Mouse (Mus musculus) lung, postnatal 25 days (tissue): ENCODE measurements around the gene Aip.
"Not testable (repeated sequence)": the region's sequence is repeated elsewhere in the genome, so short reads cannot be mapped to it uniquely, and the experiment has no call there.

ENCODE experiments used
- DNase-seq: peaks from one replicate; pipeline ENCODE4 v3.0.0; 2022; ENCODE audit warnings: low spot score

The Aip gene

GRCm38 (mm10) chr19:4135229-4135962, 9.7 kb upstream of the Aip start:
- not testable (repeated sequence) for DNase-seq

GRCm38 (mm10) chr19:4134354-4134753, 8.7 kb upstream of the Aip start:
- DNase-seq, result no peak

GRCm38 (mm10) chr19:4131768-4132167, 6.1 kb upstream of the Aip start:
- DNase-seq, result no peak

- DNase-seq, result no peak
These were observed 5.4 kb upstream of the Aip start for GRCm38 (mm10) chr19:4131075-4131474.

GRCm38 (mm10) chr19:4130106-4130505, 4.4 kb upstream of the Aip start:
- no peak for DNase-seq

DNA sequence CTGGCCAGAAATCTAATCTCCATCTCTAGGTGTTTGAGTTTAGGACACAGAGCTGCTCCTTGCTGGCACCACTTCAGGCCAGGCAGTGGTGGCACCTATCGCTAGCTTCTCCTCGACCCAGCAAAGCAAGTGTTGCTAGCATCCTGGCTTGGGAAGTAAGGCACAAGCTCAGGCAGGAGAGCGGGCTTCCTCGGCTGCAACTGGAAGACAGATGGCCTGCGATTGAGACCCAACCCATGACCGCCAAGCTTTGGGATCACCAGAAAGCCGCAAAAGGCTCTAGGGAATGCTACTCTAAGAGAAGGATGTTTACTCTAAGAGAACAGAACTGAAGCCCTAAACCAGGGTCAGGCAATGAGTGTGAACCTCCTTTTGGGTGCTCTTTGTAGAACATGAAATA, 3.8 kb upstream of the Aip start:
- DNase-seq, result no peak

DNA sequence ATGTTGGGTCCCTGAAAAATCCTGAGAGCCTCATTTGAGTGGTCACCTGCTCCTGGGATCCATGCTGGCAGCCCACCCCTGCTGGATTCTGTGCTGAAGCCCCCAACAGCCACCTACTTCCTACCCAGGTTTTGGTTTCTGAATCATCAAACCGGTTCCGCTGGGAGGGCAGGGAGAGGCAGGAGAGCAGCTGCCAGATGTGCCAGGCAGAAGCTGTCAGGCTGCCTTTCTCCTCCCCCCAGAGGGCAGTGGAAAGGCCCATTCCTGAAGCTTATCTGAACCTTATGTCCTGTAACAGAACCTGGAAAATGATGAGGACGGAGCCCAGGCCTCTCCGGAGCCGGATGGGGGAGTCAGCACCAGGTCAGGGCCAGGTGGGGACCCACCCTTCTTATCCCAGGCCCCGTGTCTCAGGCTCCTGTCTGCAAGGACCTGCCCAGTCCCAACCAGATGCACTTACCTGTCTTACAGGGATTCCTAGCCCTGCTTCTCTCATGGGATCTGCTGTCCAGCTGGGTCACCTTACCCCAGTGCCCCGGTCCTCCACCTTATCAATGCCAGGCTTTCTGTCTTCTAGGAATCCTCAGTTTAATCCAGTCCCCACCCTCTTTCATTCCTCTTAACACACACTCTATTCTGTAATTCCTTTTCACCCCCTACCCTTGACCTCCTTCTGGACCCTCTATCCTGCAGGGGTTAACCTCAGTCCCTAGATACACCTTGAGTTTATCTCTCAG, 1.3 kb upstream of the Aip start:
- DNase-seq, result peak; percentile 54

- DNase-seq, result not testable (repeated sequence)
These were observed 390 bp downstream of the Aip start for GRCm38 (mm10) chr19:4125268-4125667.

DNA sequence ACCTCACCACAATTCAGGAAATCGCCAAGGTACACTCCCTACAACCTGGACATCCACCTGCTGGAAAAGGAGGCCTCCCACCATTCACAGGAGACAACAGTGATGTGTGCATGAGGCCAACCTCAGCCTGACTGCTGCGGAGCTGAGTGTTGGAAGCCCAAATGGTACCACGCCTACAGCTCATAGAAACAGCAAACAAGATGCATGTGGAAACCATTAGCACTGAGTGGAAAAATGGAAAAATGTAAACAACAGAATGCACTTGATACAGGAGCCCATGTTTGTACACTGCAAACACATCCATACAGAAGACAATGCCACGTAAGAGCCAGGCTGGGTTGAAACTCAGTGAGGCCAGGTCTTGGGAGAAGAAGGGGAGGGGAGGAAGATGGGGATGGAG, 1.2 kb downstream of the Aip start:
- DNase-seq, result no peak

GRCm38 (mm10) chr19:4122411-4123370, 3.0 kb downstream of the Aip start:
- DNase-seq, result no peak

- DNase-seq, result not testable (repeated sequence)
These were observed 3.8 kb downstream of the Aip start for GRCm38 (mm10) chr19:4121896-4122295.

GRCm38 (mm10) chr19:4121097-4121805, 4.4 kb downstream of the Aip start:
- peak; percentile 100 for DNase-seq

DNA sequence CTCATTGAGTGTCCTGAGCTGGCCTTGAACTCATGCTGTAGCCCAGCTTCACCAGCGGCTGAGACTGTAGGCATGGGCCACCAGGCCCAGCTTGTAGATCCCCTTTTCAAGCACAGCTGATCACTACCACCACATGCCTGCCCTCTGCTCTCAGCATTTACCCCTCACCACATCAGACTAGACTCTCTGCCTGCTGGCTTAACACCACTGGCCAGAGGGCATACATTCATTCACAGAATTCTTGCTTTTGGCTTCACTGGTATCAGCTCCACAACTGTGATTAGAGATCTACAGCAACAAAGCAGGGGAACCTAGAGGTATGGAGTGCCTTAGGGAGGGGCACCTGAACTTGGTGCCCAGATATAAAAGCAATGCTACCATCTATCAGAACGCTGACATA, 5.2 kb downstream of the Aip start:
- no peak for DNase-seq

DNA sequence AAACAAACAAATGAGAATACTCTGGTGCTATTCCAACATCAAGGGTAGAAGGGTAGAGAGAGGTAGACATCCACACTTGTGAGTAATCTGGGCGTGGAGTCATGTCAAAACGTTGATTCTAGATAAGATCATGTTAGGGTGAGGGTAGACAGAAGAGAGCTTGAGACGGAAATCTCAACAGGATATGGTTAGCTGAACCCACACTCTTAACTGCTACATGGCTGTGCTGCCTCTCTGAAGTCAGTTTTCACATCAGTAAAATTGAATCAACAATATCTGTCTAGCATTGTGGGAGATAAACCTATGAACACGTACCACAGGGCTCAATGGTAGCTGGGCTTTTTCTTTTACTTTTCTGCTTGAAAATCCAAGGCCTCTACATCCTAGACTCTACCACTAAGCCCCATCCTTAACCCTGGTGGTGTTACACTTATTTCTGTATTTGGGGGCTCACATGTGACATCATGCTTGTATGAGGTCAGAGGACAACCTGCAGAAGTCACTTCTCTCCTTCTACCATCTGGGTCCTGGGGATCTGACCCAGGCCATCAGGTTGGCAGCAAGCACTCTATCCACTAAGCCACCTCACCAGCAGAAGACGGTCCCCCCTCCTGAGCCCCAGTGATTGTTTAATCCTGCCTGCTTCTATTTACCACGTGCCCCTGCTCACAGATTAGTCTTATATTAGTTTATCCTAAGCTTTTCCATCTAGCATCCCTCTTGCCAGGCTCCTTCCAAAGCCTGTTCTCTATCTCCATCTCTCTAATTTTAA, 5.8 kb downstream of the Aip start:
- no peak for DNase-seq

- DNase-seq, result no peak
These were observed 7.3 kb downstream of the Aip start for GRCm38 (mm10) chr19:4118350-4118749.

DNA sequence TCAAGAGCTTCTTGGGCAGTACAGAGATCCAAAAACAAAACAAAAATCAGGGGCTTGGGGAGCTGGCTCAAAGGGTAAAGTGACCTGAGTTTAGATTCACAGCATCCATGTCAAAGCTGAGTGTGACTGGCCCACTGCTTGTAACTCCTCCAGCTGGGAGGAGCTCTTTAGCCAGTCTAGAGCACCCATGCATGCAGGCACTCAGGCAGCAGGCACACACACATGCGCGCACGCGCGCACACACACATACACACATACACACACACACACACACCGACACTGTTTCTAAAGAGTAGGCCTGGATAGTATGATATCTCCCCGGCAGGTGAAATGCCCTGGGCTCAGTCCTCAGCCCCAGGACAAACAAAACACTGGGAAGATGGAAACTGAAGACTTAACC, 8.7 kb downstream of the Aip start:
- DNase-seq, result no peak

DNA sequence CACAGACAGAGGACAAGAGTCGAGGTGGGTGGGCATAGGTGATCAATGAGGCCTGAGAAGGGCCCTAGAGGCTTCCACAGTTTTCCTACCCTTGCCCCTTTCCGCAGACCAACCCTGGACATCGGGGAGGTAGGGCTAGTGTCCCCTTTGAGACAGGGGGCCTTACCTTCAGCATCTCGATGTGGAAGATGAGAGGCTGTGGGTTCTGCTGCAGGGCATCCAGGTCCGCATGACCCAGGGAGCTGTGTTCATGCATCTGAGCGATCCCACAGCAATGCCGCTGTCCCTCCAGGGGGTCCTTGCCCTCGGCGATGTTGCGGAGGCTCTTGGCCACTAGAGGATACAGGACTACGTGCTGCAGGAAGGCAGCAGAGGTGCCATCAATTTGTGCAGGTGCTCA, 9.8 kb downstream of the Aip start:
- DNase-seq, result no peak

DNA sequence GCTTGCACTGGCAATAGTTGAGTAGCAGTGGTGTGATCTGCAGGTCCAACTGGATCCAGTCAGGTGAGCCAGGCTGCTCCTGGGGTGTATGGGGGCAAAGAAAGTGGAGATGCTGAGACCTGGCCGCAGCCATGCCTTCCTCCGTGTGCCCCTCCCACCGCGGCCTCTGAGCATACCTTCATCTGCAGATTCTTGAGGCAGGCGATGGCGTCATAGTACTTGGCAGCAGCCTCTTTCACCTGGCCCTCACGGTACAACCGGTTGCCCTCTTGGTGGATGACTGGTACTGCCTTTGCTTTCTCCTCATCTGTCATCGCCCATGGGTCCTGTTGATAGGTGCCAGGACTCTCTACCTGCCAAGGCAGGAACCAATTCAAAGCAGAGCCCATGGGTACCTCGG, 10.5 kb downstream of the Aip start:
- no peak for DNase-seq

- DNase-seq, result no peak
These were observed 11.1 kb downstream of the Aip start for GRCm38 (mm10) chr19:4114551-4114950.

DNA sequence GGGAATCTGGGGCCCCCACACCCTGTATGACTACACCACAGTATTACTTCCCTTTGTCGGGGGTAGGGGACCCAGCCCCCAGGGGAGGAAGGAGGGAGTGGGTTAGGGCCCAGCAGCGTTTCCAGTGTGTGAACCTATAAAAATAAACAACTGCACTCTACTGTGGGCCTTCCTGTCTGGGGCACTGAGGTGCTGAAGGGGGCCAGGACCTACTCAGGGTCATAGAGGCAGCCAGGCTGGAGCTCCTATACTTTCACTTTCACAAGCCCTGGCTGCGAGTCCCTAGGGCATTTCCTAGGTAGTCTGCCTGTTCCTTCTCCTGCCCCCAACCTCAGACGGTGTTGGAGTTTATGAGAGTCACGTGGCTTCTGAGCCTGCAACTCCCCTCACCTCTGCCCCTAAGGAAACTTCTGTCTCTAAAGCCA, 11.8 kb downstream of the Aip start:
- DNase-seq, result peak; percentile 61

- DNase-seq, result peak; percentile 74
These were observed 12.4 kb downstream of the Aip start for GRCm38 (mm10) chr19:4113186-4113805.
